Mouse (Mus musculus) heart, postnatal 14 days (tissue): ENCODE measurements around the gene Clmp. TPM values are rescaled to one million over a fixed set of nuclear protein-coding genes. Genes with fewer than 3 reads are reported as not detected.

Experiments used
- DNase-seq, 2 experiments: peaks; one replicate each; pipeline ENCODE4 v3.0.0; 2021 to 2022
- intact Hi-C: fragments of 180-260 bp; cut with DNase I; formaldehyde crosslinking; loops from one replicate; pipeline ENCODE4 v1.15.1; 2025
- total RNA-seq, 2 experiments: library from RNA; stranded (reverse); gene quantifications; 2 replicates each; pipeline ENCODE4 v1.2.3; 2021

The Clmp gene
- total RNA-seq, 2 experiments from 2014 or later = 4.2 to 6.0 TPM

GRCm38 (mm10) chr9:40727824-40728495 is 42.2 kb downstream of the Clmp start:
- intact Hi-C loops = no loop called here
- DNase-seq = no peak

GRCm38 (mm10) chr9:40730302-40730700 is 44.5 kb downstream of the Clmp start:
- intact Hi-C loops = no loop called here
- DNase-seq = no peak

GRCm38 (mm10) chr9:40730701-40731590 is 45.2 kb downstream of the Clmp start:
- intact Hi-C loops = no loop called here
- peak; percentile 75 to 80 for DNase-seq

GRCm38 (mm10) chr9:40731591-40732048 is 45.9 kb downstream of the Clmp start:
- no peak for DNase-seq
- intact Hi-C loops = no loop called here

- DNase-seq = no peak
- intact Hi-C loops = no loop called here
Measured at GRCm38 (mm10) chr9:40732302-40732701, 46.5 kb downstream of the Clmp start.

GRCm38 (mm10) chr9:40737117-40737516 is 51.4 kb downstream of the Clmp start:
- intact Hi-C loops = no loop called here
- DNase-seq = no peak

- no peak for DNase-seq
- intact Hi-C loops = no loop called here
Measured at GRCm38 (mm10) chr9:40743525-40744034, 57.8 kb downstream of the Clmp start.

- DNase-seq = peak in 1 of 2 experiments; percentile 18
- intact Hi-C loops = no loop called here
Measured at GRCm38 (mm10) chr9:40744233-40744632, 58.5 kb downstream of the Clmp start.

GRCm38 (mm10) chr9:40746796-40747195 is 61.0 kb downstream of the Clmp start:
- intact Hi-C loops = no loop called here
- no peak for DNase-seq

- DNase-seq = no peak
- intact Hi-C loops = no loop called here
Measured at GRCm38 (mm10) chr9:40747249-40747648, 61.5 kb downstream of the Clmp start.

- DNase-seq = peak in 1 of 2 experiments; percentile 35
- intact Hi-C loops = loop anchor here (1.0 to 5.0 kb wide), 3 partner anchors 114 to 338 kb away; no protein-coding TSS in a partner anchor
Measured at GRCm38 (mm10) chr9:40749832-40750620, 64.3 kb downstream of the Clmp start.

GRCm38 (mm10) chr9:40751749-40752148 is 66.0 kb downstream of the Clmp start:
- intact Hi-C loops = loop anchor here (5.0 kb wide), 2 partner anchors 134 to 339 kb away; no protein-coding TSS in a partner anchor
- no peak for DNase-seq

GRCm38 (mm10) chr9:40756401-40756800 is 70.6 kb downstream of the Clmp start:
- DNase-seq = peak; percentile 58 to 73
- intact Hi-C loops = loop anchor here (2.0 to 5.0 kb wide), 3 partner anchors 50 to 181 kb away; no protein-coding TSS in a partner anchor

GRCm38 (mm10) chr9:40757105-40757626 is 71.4 kb downstream of the Clmp start:
- peak; percentile 32 to 55 for DNase-seq
- intact Hi-C loops = loop anchor here (2.0 to 5.0 kb wide), 3 partner anchors 50 to 180 kb away; no protein-coding TSS in a partner anchor

GRCm38 (mm10) chr9:40757685-40758270 is 72.0 kb downstream of the Clmp start:
- peak; percentile 73 to 78 for DNase-seq
- intact Hi-C loops = loop anchor here (2.0 to 5.0 kb wide), 3 partner anchors 49 to 180 kb away; no protein-coding TSS in a partner anchor

GRCm38 (mm10) chr9:40762354-40762753 is 76.6 kb downstream of the Clmp start:
- intact Hi-C loops = no loop called here
- DNase-seq = no peak

GRCm38 (mm10) chr9:40764887-40765580 is 79.3 kb downstream of the Clmp start:
- intact Hi-C loops = no loop called here
- no peak for DNase-seq

GRCm38 (mm10) chr9:40765581-40765940 is 79.8 kb downstream of the Clmp start:
- DNase-seq = no peak
- intact Hi-C loops = no loop called here

- intact Hi-C loops = no loop called here
- DNase-seq = no peak
Measured at GRCm38 (mm10) chr9:40766058-40766605, 80.4 kb downstream of the Clmp start.
